Mouse (Mus musculus) heart, embryonic 12.5 days (tissue): ENCODE results near the gene Smarcb1. TPM values are rescaled to one million over a fixed set of nuclear protein-coding genes. Genes with fewer than 3 reads are reported as not detected.
A peak's percentile ranks its signal among the peaks of the same experiment; 100 is the strongest.

ENCODE experiments used
- ATAC-seq: fragments of 200-750 bp; cut with Nextera tagmentation; 2 replicates; pipeline ENCODE4 v1.8.0; 2017; ENCODE audit warnings: moderate TSS enrichment, moderate library complexity; ENCODE audit not compliant: insufficient number of reproducible peaks, low FRiP score
- H3K27ac ChIP-seq: fragments of 300-500 bp; sonication (generic); 2 replicates; pipeline ENCODE4 v1.5.1; 2016; ENCODE audit warnings: mild to moderate bottlenecking, moderate library complexity; ENCODE audit not compliant: poor library complexity, severe bottlenecking
- H3K27me3 ChIP-seq: fragments of 300-500 bp; sonication (generic); replicated peaks from 2 replicates; pipeline ENCODE4 v1.6.1; 2016; ENCODE audit warnings: mild to moderate bottlenecking, moderate library complexity
- H3K36me3 ChIP-seq: fragments of 300-500 bp; sonication (generic); 2 replicates; pipeline ENCODE4 v1.6.1; 2016; ENCODE audit warnings: mild to moderate bottlenecking, moderate library complexity
- H3K4me1 ChIP-seq: fragments of 300-500 bp; sonication (generic); replicated peaks from 2 replicates; pipeline ENCODE4 v1.6.1; 2016; ENCODE audit warnings: mild to moderate bottlenecking
- H3K4me2 ChIP-seq: fragments of 300-500 bp; sonication (generic); 2 replicates; pipeline ENCODE4 v1.6.1; 2016; ENCODE audit warnings: mild to moderate bottlenecking, moderate library complexity
- H3K4me3 ChIP-seq: fragments of 300-500 bp; sonication (generic); 2 replicates; pipeline ENCODE4 v1.5.1; 2016; ENCODE audit warnings: mild to moderate bottlenecking
- H3K9ac ChIP-seq: fragments of 300-500 bp; sonication (generic); 2 replicates; pipeline ENCODE4 v1.6.1; 2016; ENCODE audit warnings: mild to moderate bottlenecking, moderate library complexity
- H3K9me3 ChIP-seq: fragments of 300-500 bp; sonication (generic); replicated peaks from 2 replicates; pipeline ENCODE4 v1.6.1; 2016; ENCODE audit warnings: mild to moderate bottlenecking, moderate library complexity
- WGBS: fragments of 180-500 bp; shearing (Covaris S2); methylation state at CpG from one replicate; pipeline ENCODE4 v1.1.7; 2016; 5-methylcytosine and 5-hydroxymethylcytosine counted together
- polyA plus RNA-seq: library from polyadenylated mRNA; unstranded; fragments of >200 nt; fragmentation: Nextera tagmentation; extraction: Ambion mirVana; gene quantifications from 2 replicates; pipeline ENCODE4 v1.2.1, GENCODE M21; 2016

Gene Smarcb1
- 125 and 126 TPM in 2 replicates for polyA plus RNA-seq

- H3K4me1 ChIP-seq = peaks cover 42% of the 10 kb centered on the region
- peak within 1 kb of the TSS; percentile 81 for H3K4me2 ChIP-seq
- peaks cover 7% of the 10 kb centered on the region for H3K27me3 ChIP-seq
- no peaks in the 10 kb centered on the region for H3K9me3 ChIP-seq
- under 1% methylated on average over 75 of the region's 76 CpGs for WGBS
- H3K36me3 ChIP-seq = peaks cover 43% of the 10 kb centered on the region
- H3K9ac ChIP-seq = peak within 1 kb of the TSS; percentile 91
- peak within 1 kb of the TSS; percentile 85 for H3K4me3 ChIP-seq
- peak; percentile 91 for ATAC-seq
- H3K27ac ChIP-seq = peak within 1 kb of the TSS; percentile 95
Observed at GRCm38 (mm10) chr10:75921026-75921725, at the start of gene Smarcb1. Smarcb1 (minus strand) TSS chr10:75921617.

- Histone ChIP-seq H3K36me3 (no peaks in the 10 kb centered on the region), H3K9ac (peak within 1 kb of the TSS; percentile 17; the same call in 1 of the 2 replicates), H3K4me1 (peaks cover 10% of the 10 kb centered on the region), H3K4me2 (peak within 1 kb of the TSS; percentile 62), H3K27me3 (peaks cover 17% of the 10 kb centered on the region), H3K27ac (no peak within 1 kb of the TSS), H3K4me3 (peak within 1 kb of the TSS; percentile 25), H3K9me3 (no peaks in the 10 kb centered on the region)
- WGBS = 22% methylated on average over 20 of the region's 20 CpGs
- no peak for ATAC-seq
Observed at GRCm38 (mm10) chr10:75954381-75954811, 33.0 kb upstream of the Smarcb1 start, which contains the start of gene Gm5134. Gm5134 (plus strand) TSS chr10:75954514.

DNA sequence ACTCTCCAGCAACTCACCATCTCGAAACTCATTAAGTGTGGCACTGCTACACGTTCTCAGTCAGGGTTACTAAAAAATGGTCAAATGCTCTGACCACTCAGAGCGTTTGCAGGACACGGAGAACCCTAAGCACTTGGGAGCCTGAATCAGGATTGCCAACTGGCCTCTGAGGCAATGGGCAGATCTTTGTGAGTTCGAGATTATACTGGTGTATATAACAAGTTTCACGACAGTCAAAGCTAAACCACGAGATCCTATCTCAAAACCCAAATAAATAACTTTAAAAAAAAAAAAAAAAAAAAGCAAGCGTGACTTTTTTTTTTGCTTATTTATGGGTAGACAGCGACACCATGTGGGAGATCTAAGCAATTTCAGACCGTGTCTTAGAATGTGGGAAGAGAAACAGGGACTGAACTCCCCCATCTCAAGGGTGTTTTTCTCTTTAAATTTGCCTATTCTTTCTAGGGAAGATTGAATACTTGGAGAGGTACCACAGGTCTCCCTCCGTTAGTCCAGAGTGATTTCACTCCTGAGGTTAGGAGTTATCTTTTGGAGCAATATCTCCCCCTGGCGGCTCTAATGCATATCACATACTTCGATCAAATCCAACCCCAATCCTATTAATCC is 30.1 kb upstream of the Smarcb1 start:
- no peaks in the 10 kb centered on the region for H3K36me3 ChIP-seq
- 4% methylated on average over 13 of the region's 13 CpGs for WGBS
- H3K4me3 ChIP-seq = peak overlapping the region; percentile 49
- peaks cover 36% of the 10 kb centered on the region for H3K27me3 ChIP-seq
- ATAC-seq = no peak
- H3K9me3 ChIP-seq = no peaks in the 10 kb centered on the region
- no peak overlapping the region for H3K27ac ChIP-seq
- H3K9ac ChIP-seq = peak overlapping the region; percentile 68
- H3K4me1 ChIP-seq = peaks cover 10% of the 10 kb centered on the region
- peak overlapping the region; percentile 81 for H3K4me2 ChIP-seq

- WGBS = 3% methylated on average over 23 of the region's 23 CpGs
- Histone ChIP-seq H3K4me1 (peaks cover 10% of the 10 kb centered on the region), H3K27me3 (peaks cover 36% of the 10 kb centered on the region), H3K9ac (peak overlapping the region; percentile 68), H3K4me3 (peak overlapping the region; percentile 49), H3K36me3 (no peaks in the 10 kb centered on the region), H3K27ac (no peak overlapping the region), H3K9me3 (no peaks in the 10 kb centered on the region), H3K4me2 (peak overlapping the region; percentile 81)
- ATAC-seq = peak; percentile 33; the same call in 1 of the 2 replicates
Observed at GRCm38 (mm10) chr10:75950791-75951210, 29.4 kb upstream of the Smarcb1 start.

DNA sequence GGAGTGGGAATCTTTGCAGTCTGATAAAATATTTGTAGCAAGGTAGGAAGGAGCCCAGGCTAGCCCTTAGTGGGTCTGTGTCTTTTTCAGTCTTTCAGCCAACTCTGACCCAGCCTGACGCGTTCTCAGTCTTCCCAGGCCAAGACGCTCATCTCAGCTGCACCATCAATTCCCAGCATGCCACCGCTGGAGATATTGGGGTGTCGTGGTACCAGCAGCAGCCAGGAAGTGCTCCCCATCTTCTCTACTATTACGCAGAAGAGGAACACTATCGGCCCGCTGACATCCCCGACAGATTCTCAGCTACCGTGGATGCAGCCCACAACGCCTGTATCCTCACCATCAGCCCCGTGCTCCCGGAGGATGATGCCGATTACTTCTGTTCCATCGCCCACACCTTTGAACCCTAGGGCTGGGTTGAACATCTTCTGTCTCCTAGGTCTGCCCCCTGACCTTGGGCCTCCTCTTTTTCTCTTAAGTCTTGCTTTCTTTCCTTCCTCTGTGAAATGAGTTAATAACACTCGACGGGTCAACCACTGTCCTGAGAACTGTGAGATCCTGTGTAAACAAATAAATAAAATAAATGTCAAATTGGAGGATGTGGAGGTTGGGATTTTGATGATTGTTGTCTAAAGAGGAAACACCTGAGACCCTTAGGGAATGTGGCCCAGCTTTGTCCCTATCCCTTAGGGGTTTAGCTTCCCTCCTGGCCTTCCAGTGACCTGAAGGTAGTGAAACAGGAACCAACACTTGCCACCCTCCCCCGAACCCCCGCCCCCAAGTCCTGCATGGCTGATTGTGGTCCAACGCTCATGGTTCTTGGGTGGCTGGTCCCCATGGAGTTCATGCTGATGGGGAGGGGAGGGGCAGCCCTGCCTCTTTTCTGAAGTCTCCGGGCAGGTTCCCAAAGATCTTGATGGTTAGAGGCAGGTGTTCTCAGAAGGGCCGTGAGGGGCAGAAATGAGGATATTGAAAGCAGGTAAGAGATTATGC is 27.9 kb upstream of the Smarcb1 start:
- 77% methylated on average over 22 of the region's 22 CpGs for WGBS
- H3K4me1 ChIP-seq = peaks cover 10% of the 10 kb centered on the region
- no peaks in the 10 kb centered on the region for H3K36me3 ChIP-seq

GRCm38 (mm10) chr10:75948079-75948478 is 26.7 kb upstream of the Smarcb1 start:
- H3K27me3 ChIP-seq = peaks cover 34% of the 10 kb centered on the region
- H3K36me3 ChIP-seq = no peaks in the 10 kb centered on the region
- 68% methylated on average over 5 of the region's 5 CpGs for WGBS
- no peak overlapping the region for H3K9ac ChIP-seq
- no peaks in the 10 kb centered on the region for H3K9me3 ChIP-seq
- H3K27ac ChIP-seq = no peak overlapping the region
- H3K4me1 ChIP-seq = peaks cover 14% of the 10 kb centered on the region; the same call in 1 of the 2 replicates
- ATAC-seq = no peak
- no peak overlapping the region for H3K4me3 ChIP-seq
- no peak overlapping the region for H3K4me2 ChIP-seq

More for the DNA sequence above, 27.9 kb upstream of the Smarcb1 start:
- Histone ChIP-seq H3K4me3 (no peak overlapping the region), H3K27ac (no peak overlapping the region), H3K9me3 (no peaks in the 10 kb centered on the region), H3K4me2 (no peak overlapping the region), H3K27me3 (peaks cover 36% of the 10 kb centered on the region), H3K9ac (no peak overlapping the region)
- ATAC-seq = no peak

DNA sequence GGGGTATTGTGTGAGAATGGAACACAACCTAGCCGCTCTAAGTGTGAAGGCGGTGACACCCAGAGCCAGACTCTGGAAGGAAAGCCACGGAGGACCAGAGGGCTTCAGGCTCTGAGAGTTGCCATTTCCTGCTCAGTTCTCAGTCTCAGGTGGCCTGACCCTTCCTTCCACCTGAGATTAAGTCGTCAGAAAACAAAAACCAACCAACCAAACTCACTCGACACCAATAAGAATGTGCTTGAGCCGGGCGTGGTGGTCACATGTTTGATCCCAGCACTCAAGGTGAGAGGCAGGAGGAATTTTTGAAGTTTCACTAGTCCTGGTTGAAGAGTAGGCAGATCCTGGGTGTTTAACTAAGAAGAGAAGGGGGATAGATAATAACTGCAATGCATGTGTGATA is 24.5 kb upstream of the Smarcb1 start:
- no peak for ATAC-seq
- no peaks in the 10 kb centered on the region for H3K9me3 ChIP-seq
- no peak overlapping the region for H3K4me3 ChIP-seq
- H3K9ac ChIP-seq = no peak overlapping the region
- no peak overlapping the region for H3K4me2 ChIP-seq
- H3K27me3 ChIP-seq = peaks cover 27% of the 10 kb centered on the region
- 76% methylated on average over 7 of the region's 7 CpGs for WGBS
- H3K27ac ChIP-seq = no peak overlapping the region
- H3K4me1 ChIP-seq = peaks cover 10% of the 10 kb centered on the region
- no peaks in the 10 kb centered on the region for H3K36me3 ChIP-seq

GRCm38 (mm10) chr10:75945213-75945612 is 23.8 kb upstream of the Smarcb1 start:
- WGBS = 86% methylated on average over 7 of the region's 7 CpGs
- Histone ChIP-seq H3K9me3 (no peaks in the 10 kb centered on the region), H3K4me3 (no peak overlapping the region), H3K36me3 (no peaks in the 10 kb centered on the region), H3K4me1 (peaks cover 12% of the 10 kb centered on the region), H3K4me2 (no peak overlapping the region), H3K9ac (no peak overlapping the region), H3K27me3 (peaks cover 27% of the 10 kb centered on the region), H3K27ac (no peak overlapping the region)
- ATAC-seq = no peak

DNA sequence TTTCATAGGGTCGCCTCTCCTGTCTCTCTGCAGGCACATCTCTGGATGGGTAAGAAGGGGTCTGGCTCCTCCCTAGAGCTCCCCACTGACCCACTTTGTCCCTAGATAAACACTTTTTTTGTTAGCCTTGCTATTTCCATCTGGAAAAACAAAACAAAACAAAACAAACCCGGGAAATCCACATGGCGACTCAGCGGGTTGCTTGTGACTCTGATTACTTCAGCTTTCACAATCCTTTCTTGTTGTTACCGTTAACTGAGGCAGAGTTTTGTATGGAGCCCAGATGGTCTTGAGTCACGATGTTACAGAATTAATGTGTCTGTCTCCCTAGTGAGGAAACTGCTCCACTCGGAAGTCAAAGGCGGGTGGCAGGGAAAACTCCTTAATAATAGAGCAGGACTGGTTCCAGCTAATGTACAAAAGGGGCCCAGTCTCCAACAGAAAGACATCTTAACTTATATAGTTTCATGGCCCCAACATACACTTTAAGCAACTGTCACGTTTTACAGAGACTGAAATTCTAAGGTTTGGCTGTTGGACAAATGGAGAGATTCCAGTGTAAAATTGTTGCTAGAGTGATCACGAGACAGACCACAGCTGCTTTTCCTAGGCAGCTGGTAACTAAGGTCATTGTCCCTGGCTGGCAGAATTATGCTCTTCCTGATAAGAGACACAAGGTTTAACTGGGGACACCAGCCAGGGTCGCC is 22.8 kb upstream of the Smarcb1 start:
- H3K4me2 ChIP-seq = no peak overlapping the region
- peaks cover 20% of the 10 kb centered on the region for H3K4me1 ChIP-seq
- no peak overlapping the region for H3K4me3 ChIP-seq
- no peaks in the 10 kb centered on the region for H3K9me3 ChIP-seq
- H3K27me3 ChIP-seq = peaks cover 18% of the 10 kb centered on the region
- no peaks in the 10 kb centered on the region for H3K36me3 ChIP-seq
- no peak overlapping the region for H3K9ac ChIP-seq
- H3K27ac ChIP-seq = no peak overlapping the region
- 32% methylated on average over 11 of the region's 11 CpGs for WGBS
- no peak for ATAC-seq

DNA sequence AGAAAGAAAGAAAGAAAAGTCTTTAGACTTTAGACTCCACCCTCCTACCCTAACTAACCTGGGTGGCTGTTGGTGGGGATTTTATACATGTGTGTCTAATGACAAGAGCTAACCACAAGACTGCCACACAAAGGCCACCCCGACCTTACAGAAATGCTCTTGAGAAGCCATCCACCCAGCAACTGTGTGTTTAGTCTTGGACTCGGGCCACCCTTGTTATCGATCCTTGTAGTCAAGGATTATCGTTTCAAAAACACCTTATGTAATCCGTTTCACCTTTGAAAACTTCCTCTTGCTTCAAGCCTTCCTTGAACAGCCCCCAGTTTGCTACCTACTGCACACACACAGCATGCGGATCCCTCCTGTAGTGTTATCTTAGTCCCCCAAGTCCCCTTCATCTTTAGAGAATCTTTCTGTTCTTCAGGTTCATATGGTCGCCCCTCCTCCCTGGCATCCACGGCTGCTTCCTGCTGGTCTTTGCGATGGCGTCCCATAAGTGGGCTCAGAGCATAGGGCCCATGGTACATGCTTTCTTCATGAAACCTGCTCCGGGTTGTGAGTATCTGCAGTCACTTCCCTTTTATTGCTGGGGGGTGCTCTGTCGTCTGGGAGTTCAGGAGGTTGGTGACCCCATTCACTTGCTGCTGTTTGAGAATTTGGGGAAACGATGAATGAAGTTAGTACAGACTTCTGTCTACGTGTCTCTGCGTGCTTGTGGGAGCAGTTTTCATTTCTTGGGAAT is 21.5 kb upstream of the Smarcb1 start, which contains the start of gene Vpreb3:
Gene Vpreb3, plus strand, starts transcription at position 322 of the 742 bp plus-strand sequence.
- Histone ChIP-seq H3K9me3 (no peaks in the 10 kb centered on the region), H3K4me3 (no peak within 1 kb of the TSS), H3K36me3 (no peaks in the 10 kb centered on the region), H3K4me2 (no peak within 1 kb of the TSS), H3K27me3 (0 out of 2 replicates have a peak, but pooled peaks cover 6% of the 10 kb centered on the region), H3K27ac (no peak within 1 kb of the TSS), H3K4me1 (peaks cover 24% of the 10 kb centered on the region), H3K9ac (no peak within 1 kb of the TSS)
- 75% methylated on average over 15 of the region's 15 CpGs for WGBS
- ATAC-seq = no peak
